10 mouse cellular contexts compared by ENCODE assay signal in genomic region chr2:146310291-146310690, GRCm38 (mm10).
DNase-seq lines count a peak whose midpoint lies in the region; ATAC-seq and TF ChIP-seq lines count a peak whose summit lies in the region.
"Had no signal": no experiment of that assay in that cellular context is flagged by ENCODE, and none has a peak within 500 bp of the region (broad histone marks: within the 10 kb centered on the region; RNA-seq: fewer than 3 reads in every experiment).

No protein-coding gene starts in this region.

- no peak for TF ChIP-seq POLR2A in heart, adult 2 months (IDR thresholded peaks at IDR 0.05; ENCODE audit: insufficient read depth, low read depth, low read length)

- ATAC-seq in liver, postnatal 0 days = peak; percentile 56
- no peak for ATAC-seq in liver, embryonic 12.5 days
- ATAC-seq in cerebellum, adult (ENCODE audit: insufficient number of reproducible peaks, low FRiP score, low TSS enrichment) = peak; percentile 97
- ATAC-seq in hindbrain, embryonic 13.5 days (ENCODE audit: low FRiP score) = no peak
- ATAC-seq in heart, embryonic 11.5 days (replicated peaks; ENCODE audit: insufficient number of reproducible peaks, low FRiP score, low TSS enrichment) = no peak

- H3K9ac ChIP-seq in liver, postnatal 0 days (replicated peaks) = no peak overlapping the region
- H3K9ac ChIP-seq in liver, embryonic 12.5 days = no peak overlapping the region
- H3K9ac ChIP-seq in hindbrain, embryonic 13.5 days = no peak overlapping the region
- H3K9ac ChIP-seq in heart, embryonic 11.5 days (ENCODE audit: low read depth, low read length) = no peak overlapping the region
- no peak overlapping the region for H3K9ac ChIP-seq in heart, adult 2 months (ENCODE audit: low read depth, low read length)
- H3K9ac ChIP-seq: embryonic facial prominence, embryonic 15.5 days; neural tube, embryonic 12.5 days had no signal

- 48% methylated on average over 6 of the region's 6 CpGs for WGBS in liver, postnatal 0 days (ENCODE audit: insufficient replicate concordance)
- 62% methylated on average over 6 of the region's 6 CpGs for WGBS in liver, embryonic 12.5 days (ENCODE audit: insufficient replicate concordance)
- WGBS in hindbrain, embryonic 13.5 days = 43% methylated on average over 6 of the region's 6 CpGs
- 67% methylated on average over 6 of the region's 6 CpGs for WGBS in heart, embryonic 11.5 days (ENCODE audit: insufficient replicate concordance)
- WGBS in heart, adult 2 months = 70% methylated on average over 6 of the region's 6 CpGs

- no peak for TF ChIP-seq EP300 in liver, postnatal 0 days (IDR thresholded peaks at IDR 0.05; ENCODE audit: low read depth)
- TF ChIP-seq EP300 in heart, adult 2 months (IDR thresholded peaks at IDR 0.05; ENCODE audit: insufficient read depth, low read depth, low read length) = no peak

- H3K36me3 ChIP-seq in liver, postnatal 0 days (replicated peaks; ENCODE audit: insufficient read depth, low read length) = no peaks in the 10 kb centered on the region; the same call in 1 of the 2 replicates
- peaks cover 3% of the 10 kb centered on the region; the same call in 1 of the 2 replicates for H3K36me3 ChIP-seq in liver, embryonic 12.5 days
- H3K36me3 ChIP-seq in hindbrain, embryonic 13.5 days = no peaks in the 10 kb centered on the region
- 0 out of 2 replicates have a peak, but pooled peaks cover 2% of the 10 kb centered on the region for H3K36me3 ChIP-seq in heart, embryonic 11.5 days (ENCODE audit: control insufficient read depth, insufficient read depth, low read length)
- H3K36me3 ChIP-seq in heart, adult 2 months (ENCODE audit: control insufficient read depth, insufficient read depth, low read length) = no peaks in the 10 kb centered on the region; the same call in 1 of the 2 replicates
- H3K36me3 ChIP-seq: embryonic facial prominence, embryonic 15.5 days; neural tube, embryonic 12.5 days had no signal

- H3K4me2 ChIP-seq in liver, postnatal 0 days (ENCODE audit: low read depth, low read length) = no peak overlapping the region
- no peak overlapping the region for H3K4me2 ChIP-seq in liver, embryonic 12.5 days
- no peak overlapping the region for H3K4me2 ChIP-seq in hindbrain, embryonic 13.5 days
- H3K4me2 ChIP-seq in heart, embryonic 11.5 days = no peak overlapping the region
- H3K4me2 ChIP-seq: embryonic facial prominence, embryonic 15.5 days; neural tube, embryonic 12.5 days had no signal

- peak; percentile 45 for TF ChIP-seq CTCF in liver, postnatal 0 days (IDR thresholded peaks at IDR 0.05; ENCODE audit: low read depth)
- TF ChIP-seq CTCF in heart, adult 2 months (IDR thresholded peaks at IDR 0.05) = no peak

- intact Hi-C loops in heart, adult 2 months (cut with DNase I) = no loop called here
- intact Hi-C loops in heart, postnatal 14 days (cut with DNase I) = no loop called here

- no peaks in the 10 kb centered on the region for H3K79me2 ChIP-seq in heart, adult 2 months (replicated peaks; ENCODE audit: control insufficient read depth, insufficient read depth, low read length)

- H3K27me3 ChIP-seq in liver, postnatal 0 days (ENCODE audit: insufficient read depth, low read length) = no peaks in the 10 kb centered on the region
- H3K27me3 ChIP-seq in liver, embryonic 12.5 days (replicated peaks) = no peaks in the 10 kb centered on the region
- H3K27me3 ChIP-seq in hindbrain, embryonic 13.5 days = no peaks in the 10 kb centered on the region
- no peaks in the 10 kb centered on the region for H3K27me3 ChIP-seq in heart, embryonic 11.5 days (ENCODE audit: control insufficient read depth, insufficient read depth, low read length)
- H3K27me3 ChIP-seq in heart, adult 2 months (ENCODE audit: control insufficient read depth, insufficient read depth, low read length) = no peaks in the 10 kb centered on the region
- H3K27me3 ChIP-seq: embryonic facial prominence, embryonic 15.5 days; neural tube, embryonic 12.5 days had no signal

- H3K4me3 ChIP-seq in liver, postnatal 0 days (ENCODE audit: low read depth, low read length) = no peak overlapping the region
- no peak overlapping the region for H3K4me3 ChIP-seq in liver, embryonic 12.5 days
- no peak overlapping the region for H3K4me3 ChIP-seq in hindbrain, embryonic 13.5 days
- no peak overlapping the region for H3K4me3 ChIP-seq in heart, embryonic 11.5 days (ENCODE audit: low read depth, low read length)
- H3K4me3 ChIP-seq in heart, adult 2 months = no peak overlapping the region
- H3K4me3 ChIP-seq: embryonic facial prominence, embryonic 15.5 days; neural tube, embryonic 12.5 days had no signal

- peak overlapping the region; percentile 55 for H3K27ac ChIP-seq in liver, postnatal 0 days (ENCODE audit: low read depth)
- no peak overlapping the region for H3K27ac ChIP-seq in liver, embryonic 12.5 days
- H3K27ac ChIP-seq in hindbrain, embryonic 13.5 days = peak overlapping the region; percentile 12; the same call in 1 of the 2 replicates
- no peak overlapping the region for H3K27ac ChIP-seq in heart, embryonic 11.5 days (ENCODE audit: low read depth, low read length)
- no peak overlapping the region for H3K27ac ChIP-seq in heart, adult 2 months
- H3K27ac ChIP-seq: embryonic facial prominence, embryonic 15.5 days; neural tube, embryonic 12.5 days had no signal

- peak; percentile 33 for DNase-seq in liver, postnatal 0 days
- peak; percentile 53 for DNase-seq in lung, postnatal 25 days (ENCODE audit: low spot score)
- DNase-seq in heart, adult 2 months = no peak
- DNase-seq in heart, postnatal 14 days = no peak

- H3K9me3 ChIP-seq in liver, postnatal 0 days (ENCODE audit: low read length) = no peaks in the 10 kb centered on the region
- H3K9me3 ChIP-seq in liver, embryonic 12.5 days (replicated peaks) = no peaks in the 10 kb centered on the region
- no peaks in the 10 kb centered on the region for H3K9me3 ChIP-seq in hindbrain, embryonic 13.5 days
- H3K9me3 ChIP-seq in heart, embryonic 11.5 days (replicated peaks; ENCODE audit: control insufficient read depth, low read length) = no peaks in the 10 kb centered on the region
- H3K9me3 ChIP-seq: embryonic facial prominence, embryonic 15.5 days; neural tube, embryonic 12.5 days had no signal

- no peaks in the 10 kb centered on the region for H3K4me1 ChIP-seq in liver, postnatal 0 days (ENCODE audit: insufficient read depth)
- H3K4me1 ChIP-seq in liver, embryonic 12.5 days = no peaks in the 10 kb centered on the region
- peaks cover 23% of the 10 kb centered on the region for H3K4me1 ChIP-seq in hindbrain, embryonic 13.5 days (replicated peaks)
- H3K4me1 ChIP-seq in heart, embryonic 11.5 days (ENCODE audit: control insufficient read depth, insufficient read depth, low read length) = no peaks in the 10 kb centered on the region
- H3K4me1 ChIP-seq in heart, adult 2 months (ENCODE audit: control insufficient read depth, insufficient read depth, low read length) = no peaks in the 10 kb centered on the region; the same call in 1 of the 2 replicates

Comparison
In these comparisons a context has a peak if more than half of its experiments do, and no peak if none do; other contexts are left out.
1. ATAC-seq: peak in liver, postnatal 0 days (single experiment) and cerebellum, adult (single experiment); none in liver, embryonic 12.5 days (single experiment), hindbrain, embryonic 13.5 days (single experiment) and heart, embryonic 11.5 days (single experiment).
2. H3K27ac ChIP-seq: peak in liver, postnatal 0 days (single experiment) and hindbrain, embryonic 13.5 days (single experiment); none in liver, embryonic 12.5 days (single experiment), heart, embryonic 11.5 days (single experiment) and heart, adult 2 months (single experiment).
3. DNase-seq: peak in liver, postnatal 0 days (single experiment) and lung, postnatal 25 days (single experiment); none in heart, adult 2 months (0 of 2) and heart, postnatal 14 days (0 of 2).